In genomic region chr11:103271979-103272378, GRCm38 (mm10) we compare ENCODE assay signal across 9 mouse cellular contexts. TPM values are rescaled to one million over a fixed set of nuclear protein-coding genes. Genes with fewer than 3 reads are reported as not detected.
DNase-seq lines count a peak whose midpoint lies in the region; TF ChIP-seq lines count a peak whose summit lies in the region.
"Had no signal": no experiment of that assay in that cellular context is flagged by ENCODE, and none has a peak within 500 bp of the region (broad histone marks: within the 10 kb centered on the region; RNA-seq: fewer than 3 reads in every experiment).

No protein-coding gene starts in this region.

- H3K4me3 ChIP-seq in layer of hippocampus, adult 2 months: no peak overlapping the region
- H3K4me3 ChIP-seq: embryonic facial prominence, embryonic 15.5 days; lung, embryonic 15.5 days had no signal

- H3K36me3 ChIP-seq in splenic B cell, adult 2 months (ENCODE audit: control insufficient read depth, insufficient read depth, low read length, poor library complexity, severe bottlenecking): no peaks in the 10 kb centered on the region
- H3K36me3 ChIP-seq: embryonic facial prominence, embryonic 15.5 days; lung, embryonic 15.5 days had no signal

- no peaks in the 10 kb centered on the region for H3K27me3 ChIP-seq in splenic B cell, adult 2 months (ENCODE audit: control insufficient read depth, insufficient read depth, low read length, poor library complexity, severe bottlenecking)
- H3K27me3 ChIP-seq: embryonic facial prominence, embryonic 15.5 days; lung, embryonic 15.5 days had no signal

- H3K27ac ChIP-seq in layer of hippocampus, adult 2 months: no peak overlapping the region
- H3K27ac ChIP-seq: embryonic facial prominence, embryonic 15.5 days; lung, embryonic 15.5 days had no signal

- TF ChIP-seq CTCF in layer of hippocampus, adult 2 months (conservative IDR thresholded peaks at IDR 0.05): peak; percentile 67

- no peak for DNase-seq in layer of hippocampus, adult 2 months (ENCODE audit: low spot score in 2 of 2)
- no peak for DNase-seq in layer of hippocampus, adult 8-10 months (ENCODE audit: low spot score in 2 of 2)
- DNase-seq in adrenal gland, postnatal 10 days: peak; percentile 75
- DNase-seq in kidney, postnatal 36 days: peak; percentile 49 to 80
- peak; percentile 83 for DNase-seq in splenic B cell, adult 2 months (ENCODE audit: low read depth, low spot score)
- no peak for DNase-seq in urinary bladder, postnatal 36 days (ENCODE audit: low spot score in 2 of 2)
- DNase-seq in gastrocnemius, adult 18-20 months (ENCODE audit: low spot score): no peak

RNA-seq across cellular contexts. Expression of gene Map3k14, which starts 4.7 kb away (rescaled TPM):
- total RNA-seq in layer of hippocampus, adult 2 months (2021): 1 to 10 TPM; 3.3 TPM
- 1 to 10 TPM; 4.6 to 5.5 (median 4.8) TPM for total RNA-seq in layer of hippocampus, adult 8-10 months (2022)
- total RNA-seq in adrenal gland, postnatal 10 days (2021): 1 to 10 TPM; 5.2 to 6.9 TPM
- total RNA-seq in gastrocnemius, adult 18-20 months (2021): 1 to 10 TPM; 3.2 to 4.0 TPM

RNA-seq across cellular contexts. Expression of gene Spata32, which starts 53.7 kb away (rescaled TPM):
- 1 to 10 TPM; 1.2 to 1.3 TPM for total RNA-seq in layer of hippocampus, adult 2 months (2021)
- total RNA-seq in layer of hippocampus, adult 8-10 months (2022): 1 to 10 TPM; 1.4 to 3.0 (median 2.1) TPM
- total RNA-seq in adrenal gland, postnatal 10 days (2021): not detected
- not detected for total RNA-seq in gastrocnemius, adult 18-20 months (2021)

Comparison
In these comparisons a context has a peak if more than half of its experiments do, and no peak if none do; other contexts are left out.
1. DNase-seq: peak in adrenal gland, postnatal 10 days (single experiment), kidney, postnatal 36 days (2 of 2) and splenic B cell, adult 2 months (single experiment); none in layer of hippocampus, adult 2 months (0 of 2), layer of hippocampus, adult 8-10 months (0 of 2), urinary bladder, postnatal 36 days (0 of 2) and gastrocnemius, adult 18-20 months (single experiment).